Mouse (Mus musculus): Measurements from ENCODE around the gene Parg.
A peak's percentile ranks its signal among the peaks of the same experiment; 100 is the strongest.
"Not testable (repeated sequence)": the region's sequence is repeated elsewhere in the genome, so short reads cannot be mapped to it uniquely, and the experiment has no call there.

Parg gene

GRCm38 (mm10) chr14:32201791-32202451, at the start of gene Parg, which contains the start of gene Timm23:
Parg (plus strand) TSS chr14:32201949.
Timm23 (minus strand) TSS chr14:32201898.
- DNase-seq (ENCODE audit: low read depth, low spot score) = peak; percentile 78

GRCm38 (mm10) chr14:32152243-32152965, 49.3 kb upstream of the Parg start:
- DNase-seq (ENCODE audit: low read depth, low spot score) = no peak

- DNase-seq (ENCODE audit: low read depth, low spot score) = no peak
Measured at GRCm38 (mm10) chr14:32153156-32153555, 48.6 kb upstream of the Parg start.

GRCm38 (mm10) chr14:32154758-32155157, 47.0 kb upstream of the Parg start:
- DNase-seq (ENCODE audit: low read depth, low spot score) = no peak

GRCm38 (mm10) chr14:32159150-32159670, 42.5 kb upstream of the Parg start:
- no peak for DNase-seq (ENCODE audit: low read depth, low spot score)

GRCm38 (mm10) chr14:32159690-32160246, 42.0 kb upstream of the Parg start, which contains the start of gene Ncoa4:
Ncoa4 (plus strand) TSS chr14:32159865.
- DNase-seq (ENCODE audit: low read depth, low spot score) = peak; percentile 96

- DNase-seq (ENCODE audit: low read depth, low spot score) = no peak
Measured at GRCm38 (mm10) chr14:32160563-32160962, 41.2 kb upstream of the Parg start.

GRCm38 (mm10) chr14:32161090-32161885, 40.5 kb upstream of the Parg start:
- no peak for DNase-seq (ENCODE audit: low read depth, low spot score)

GRCm38 (mm10) chr14:32162231-32162630, 39.5 kb upstream of the Parg start:
- DNase-seq (ENCODE audit: low read depth, low spot score) = no peak

GRCm38 (mm10) chr14:32163203-32163888, 38.4 kb upstream of the Parg start:
- no peak for DNase-seq (ENCODE audit: low read depth, low spot score)

- no peak for DNase-seq (ENCODE audit: low read depth, low spot score)
Measured at GRCm38 (mm10) chr14:32164173-32165051, 37.3 kb upstream of the Parg start.

- DNase-seq (ENCODE audit: low read depth, low spot score) = no peak
Measured at GRCm38 (mm10) chr14:32165278-32166061, 36.3 kb upstream of the Parg start.

- DNase-seq (ENCODE audit: low read depth, low spot score) = no peak
Measured at GRCm38 (mm10) chr14:32166062-32166441, 35.7 kb upstream of the Parg start.

- no peak for DNase-seq (ENCODE audit: low read depth, low spot score)
Measured at GRCm38 (mm10) chr14:32166840-32167239, 34.9 kb upstream of the Parg start.

- no peak for DNase-seq (ENCODE audit: low read depth, low spot score)
Measured at GRCm38 (mm10) chr14:32167326-32167725, 34.4 kb upstream of the Parg start.

- DNase-seq (ENCODE audit: low read depth, low spot score) = no peak
Measured at GRCm38 (mm10) chr14:32168653-32169231, 33.0 kb upstream of the Parg start.

GRCm38 (mm10) chr14:32170137-32170536, 31.6 kb upstream of the Parg start:
- no peak for DNase-seq (ENCODE audit: low read depth, low spot score)

- DNase-seq (ENCODE audit: low read depth, low spot score) = no peak
Measured at GRCm38 (mm10) chr14:32175310-32175709, 26.4 kb upstream of the Parg start.

- DNase-seq (ENCODE audit: low read depth, low spot score) = not testable (repeated sequence)
Measured at GRCm38 (mm10) chr14:32176590-32176989, 25.2 kb upstream of the Parg start.
